Mouse (Mus musculus): ENCODE results near the gene Rph3al. TPM values are rescaled to one million over a fixed set of nuclear protein-coding genes. Genes with fewer than 3 reads are reported as not detected.
A peak's percentile ranks its signal among the peaks of the same experiment; 100 is the strongest.

The Rph3al gene
- 2.3 to 4.9 TPM (median 4.6 TPM) in 3 replicates for total RNA-seq (2017)

DNA sequence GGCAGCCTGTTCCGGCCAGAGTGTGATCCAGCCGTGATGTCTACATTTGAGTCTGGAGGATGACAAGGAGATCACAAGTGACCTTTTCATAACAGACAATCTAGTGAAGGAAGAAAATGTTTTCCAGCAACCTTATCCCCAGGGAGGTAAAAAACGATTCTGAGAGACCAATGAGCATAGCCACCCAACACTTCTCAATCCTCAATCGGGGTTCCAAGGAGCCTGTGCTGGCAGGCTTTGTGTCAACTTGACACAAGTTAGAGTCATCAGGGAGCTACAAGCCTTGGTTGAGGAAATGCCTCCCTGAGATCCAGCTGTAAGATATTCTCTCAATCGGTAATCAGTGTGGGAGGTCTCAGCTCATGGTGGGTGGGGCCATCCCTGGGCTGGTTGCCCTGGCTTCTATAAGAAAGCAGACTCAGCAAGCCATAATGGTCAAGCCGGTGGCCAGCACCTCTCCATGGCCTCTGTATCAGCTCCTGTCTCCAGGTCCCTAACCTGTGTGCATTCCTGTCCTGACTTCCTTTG lies at the start of gene Rph3al:
TSS of gene Rph3al (minus strand) at position 51 of the 528 bp plus-strand sequence.
- ATAC-seq (replicated peaks; ENCODE audit: insufficient number of reproducible peaks, low FRiP score, low TSS enrichment, poor library complexity, severe bottlenecking): no peak

DNA sequence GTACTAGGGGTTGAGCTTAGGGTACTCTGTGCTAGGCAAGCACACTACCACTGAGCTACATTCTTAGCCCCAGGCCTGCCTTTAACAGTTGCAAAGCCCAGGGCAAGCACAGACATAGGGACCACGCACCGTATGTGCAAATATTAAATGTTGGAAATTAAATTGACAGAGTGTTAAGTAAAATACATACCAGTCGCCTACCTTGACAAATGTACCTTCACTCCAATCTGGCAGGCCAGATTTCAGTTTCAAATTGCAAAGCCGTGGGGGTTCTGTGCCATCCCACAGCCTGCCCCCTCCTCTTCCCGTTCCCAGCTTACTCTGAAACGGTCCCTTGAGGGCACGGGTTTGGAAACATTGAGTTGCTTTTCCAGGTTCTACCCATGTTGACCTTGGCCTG lies 47.7 kb upstream of the Rph3al start:
- no peak for ATAC-seq (replicated peaks; ENCODE audit: insufficient number of reproducible peaks, low FRiP score, low TSS enrichment, poor library complexity, severe bottlenecking)

DNA sequence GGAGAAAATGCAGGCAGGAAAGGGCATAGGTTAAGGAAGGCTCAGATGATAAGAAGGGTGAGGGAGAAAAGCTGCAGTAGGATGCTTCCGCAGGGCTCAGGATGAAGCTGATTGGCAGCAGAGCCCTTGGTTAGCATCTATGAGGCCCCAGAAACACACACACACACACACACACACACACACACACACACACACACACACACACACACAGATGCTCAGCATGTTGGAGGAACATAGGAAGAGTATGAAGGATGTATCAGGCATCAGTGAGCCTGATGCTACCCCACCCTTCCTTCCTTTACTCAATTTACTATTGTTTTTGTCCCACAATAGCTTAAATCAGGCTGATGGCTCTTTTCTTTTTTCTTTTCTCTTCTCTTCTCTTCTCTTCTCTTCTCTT lies 46.4 kb upstream of the Rph3al start:
- ATAC-seq (replicated peaks; ENCODE audit: insufficient number of reproducible peaks, low FRiP score, low TSS enrichment, poor library complexity, severe bottlenecking): no peak

DNA sequence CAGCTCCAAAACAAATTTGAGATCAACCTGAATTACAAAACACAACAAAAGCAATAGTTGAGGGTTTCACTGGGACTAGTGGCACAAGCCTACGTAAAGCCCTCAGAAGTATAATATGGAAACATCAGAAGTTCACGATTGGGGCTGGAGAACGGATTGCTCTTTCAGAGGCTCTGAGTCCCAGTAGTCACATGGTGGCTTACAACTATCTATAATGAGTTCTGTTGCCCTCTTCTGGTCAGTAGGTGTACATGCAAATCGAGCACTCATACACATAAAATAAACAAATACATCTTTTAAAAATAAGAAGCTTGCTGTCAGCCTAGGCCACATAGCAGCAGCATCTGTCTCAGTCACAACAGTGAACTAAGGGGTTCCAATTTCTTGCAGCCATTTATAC lies 45.0 kb upstream of the Rph3al start:
- 0 out of 2 replicates have a peak, but pooled peaks have one; percentile 40 for ATAC-seq (replicated peaks; ENCODE audit: insufficient number of reproducible peaks, low FRiP score, low TSS enrichment, poor library complexity, severe bottlenecking)

DNA sequence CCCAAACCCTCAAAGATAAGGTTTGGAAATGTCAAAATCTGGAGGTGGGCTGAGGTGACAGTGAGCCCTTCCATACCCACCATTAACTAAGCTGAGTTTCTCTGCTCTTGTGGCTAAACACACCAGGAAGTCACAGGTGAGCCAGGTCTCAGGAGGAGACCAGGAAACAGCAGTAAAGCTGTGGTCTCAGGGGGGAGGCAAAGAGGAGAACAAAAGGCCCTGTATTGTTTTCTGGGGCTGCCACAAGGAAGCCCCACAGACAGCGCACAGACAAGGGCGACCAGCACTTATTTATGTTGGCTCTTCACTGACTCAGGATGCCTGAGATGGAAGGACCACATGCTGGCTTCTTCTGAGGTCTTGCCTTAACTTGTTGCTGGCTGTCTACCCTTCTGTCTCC lies 42.2 kb upstream of the Rph3al start:
- no peak for ATAC-seq (replicated peaks; ENCODE audit: insufficient number of reproducible peaks, low FRiP score, low TSS enrichment, poor library complexity, severe bottlenecking)

DNA sequence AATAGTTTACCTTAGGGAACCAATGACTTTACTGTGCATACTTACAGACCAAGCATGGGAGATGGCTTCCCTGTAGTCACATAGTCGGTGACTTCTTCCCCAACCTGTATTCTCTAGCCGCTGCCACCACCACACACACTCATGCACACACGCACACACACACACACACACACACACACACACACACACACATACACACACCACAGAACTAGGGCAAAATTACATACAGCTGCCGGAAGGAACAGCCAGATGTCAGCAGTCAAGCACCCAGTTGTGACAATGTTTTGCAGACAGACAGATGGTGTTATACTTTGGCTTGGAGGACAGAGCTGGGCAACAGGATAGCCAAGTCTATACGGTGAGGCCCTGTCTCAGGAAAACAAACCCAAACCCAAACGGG lies 39.8 kb upstream of the Rph3al start:
- ATAC-seq (replicated peaks; ENCODE audit: insufficient number of reproducible peaks, low FRiP score, low TSS enrichment, poor library complexity, severe bottlenecking): no peak; the same call in 1 of the 2 replicates

DNA sequence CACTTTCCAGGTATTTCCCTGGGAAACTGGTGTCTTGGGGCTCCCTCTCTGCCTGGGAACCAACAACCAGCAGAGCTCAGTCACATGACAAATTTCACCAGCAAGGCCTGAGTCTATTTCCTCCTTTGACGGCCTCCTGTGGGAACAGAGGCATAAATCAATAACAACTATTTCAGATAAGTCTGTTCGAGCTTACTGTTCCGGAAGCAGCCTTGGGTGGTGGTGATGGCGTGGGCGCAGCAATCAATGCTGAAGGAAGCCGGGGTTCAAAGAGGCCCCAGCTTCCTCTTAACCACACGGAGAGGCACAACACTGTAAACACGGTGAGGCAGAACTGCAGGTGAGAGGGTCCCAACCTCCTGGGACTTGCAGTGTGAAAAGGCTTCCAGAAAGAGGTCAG lies 38.5 kb upstream of the Rph3al start:
- ATAC-seq (replicated peaks; ENCODE audit: insufficient number of reproducible peaks, low FRiP score, low TSS enrichment, poor library complexity, severe bottlenecking): peak; percentile 70; the same call in 1 of the 2 replicates

DNA sequence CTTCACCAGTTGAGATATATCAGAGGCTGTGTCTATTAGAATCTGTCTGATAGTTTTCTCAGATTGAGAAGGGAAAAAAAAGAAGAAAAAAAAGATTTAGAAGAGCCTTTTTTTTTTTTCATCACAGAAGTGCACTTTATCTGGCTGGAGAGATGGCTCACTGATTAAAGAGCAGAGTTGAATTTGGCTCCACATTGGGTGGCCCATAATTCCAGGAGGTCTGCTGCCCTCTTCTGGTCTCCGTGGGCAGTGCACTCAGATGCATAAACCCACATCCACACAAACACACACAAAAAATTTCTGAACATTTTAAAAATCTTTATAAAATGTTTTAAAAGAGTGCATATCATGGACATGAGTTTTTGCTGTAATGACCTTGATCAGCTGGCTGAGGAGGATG lies 35.8 kb upstream of the Rph3al start:
- ATAC-seq (replicated peaks; ENCODE audit: insufficient number of reproducible peaks, low FRiP score, low TSS enrichment, poor library complexity, severe bottlenecking): no peak

DNA sequence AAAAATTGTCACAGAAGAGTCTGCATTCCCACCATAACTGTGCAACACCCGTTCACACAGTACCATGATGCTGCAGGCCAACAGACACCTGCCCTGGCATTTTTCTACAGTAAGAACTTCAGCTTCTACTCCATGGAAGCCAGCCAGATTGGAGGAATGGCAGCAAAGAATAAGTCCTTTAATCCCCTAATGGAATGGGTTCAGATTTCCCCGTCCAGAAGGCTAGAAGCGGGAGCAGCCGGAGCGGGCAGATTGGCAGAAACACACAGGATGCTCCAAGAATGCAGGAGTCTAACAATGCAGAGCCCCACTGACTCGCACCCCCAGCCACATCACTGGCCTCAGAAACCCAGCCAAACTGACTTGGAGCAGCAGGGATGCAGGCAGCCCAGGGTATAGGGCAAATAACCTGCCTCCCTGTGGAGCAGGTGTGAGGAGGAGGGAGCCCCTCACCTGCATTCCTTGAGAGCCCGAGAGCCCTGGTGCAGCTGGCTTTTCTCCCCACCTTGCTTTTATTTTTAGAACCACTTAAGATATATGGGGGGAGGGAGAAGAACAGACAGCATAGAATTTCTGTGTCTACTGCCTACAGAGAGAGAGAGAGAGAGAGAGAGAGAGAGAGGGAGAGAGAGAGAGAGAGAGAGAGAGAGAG lies 34.8 kb upstream of the Rph3al start:
- no peak for ATAC-seq (replicated peaks; ENCODE audit: insufficient number of reproducible peaks, low FRiP score, low TSS enrichment, poor library complexity, severe bottlenecking)

DNA sequence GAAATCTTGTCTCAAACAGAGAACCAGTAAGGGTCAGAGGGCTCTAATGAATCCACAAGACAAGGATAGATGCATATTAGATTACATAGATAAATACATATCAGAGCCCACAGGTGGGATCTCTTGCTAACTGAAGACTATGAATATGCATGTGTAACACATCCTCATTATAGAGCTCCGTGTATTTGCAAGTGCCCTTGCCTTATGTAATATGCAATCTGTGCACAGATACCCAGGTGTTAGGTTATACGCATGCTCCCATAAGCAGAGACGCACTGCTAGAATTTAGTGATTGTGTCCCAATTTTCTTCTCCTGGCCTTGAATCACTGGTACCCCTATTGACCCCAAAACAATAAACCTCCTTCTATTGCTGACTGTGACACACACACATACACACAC lies 34.0 kb upstream of the Rph3al start:
- no peak for ATAC-seq (replicated peaks; ENCODE audit: insufficient number of reproducible peaks, low FRiP score, low TSS enrichment, poor library complexity, severe bottlenecking)

DNA sequence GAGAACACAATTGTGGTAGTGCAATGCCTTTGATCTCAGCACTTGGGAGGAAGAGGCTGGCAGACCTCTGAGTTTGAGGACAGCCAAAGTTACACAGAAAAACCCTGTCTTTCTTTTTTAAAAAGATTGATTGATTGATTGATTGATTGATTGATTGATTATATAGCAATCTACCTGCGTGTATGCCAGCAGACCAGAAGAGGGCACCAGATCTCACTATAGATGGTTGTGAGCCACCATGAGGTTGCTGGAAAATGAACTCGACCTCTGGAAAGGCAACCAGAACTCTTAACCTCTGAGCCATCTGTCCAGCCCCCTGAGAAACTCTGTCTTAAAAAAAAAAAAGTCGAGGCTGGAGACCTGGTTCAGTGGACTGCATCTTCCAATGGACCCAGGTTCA lies 32.4 kb upstream of the Rph3al start:
- no peak for ATAC-seq (replicated peaks; ENCODE audit: insufficient number of reproducible peaks, low FRiP score, low TSS enrichment, poor library complexity, severe bottlenecking)

DNA sequence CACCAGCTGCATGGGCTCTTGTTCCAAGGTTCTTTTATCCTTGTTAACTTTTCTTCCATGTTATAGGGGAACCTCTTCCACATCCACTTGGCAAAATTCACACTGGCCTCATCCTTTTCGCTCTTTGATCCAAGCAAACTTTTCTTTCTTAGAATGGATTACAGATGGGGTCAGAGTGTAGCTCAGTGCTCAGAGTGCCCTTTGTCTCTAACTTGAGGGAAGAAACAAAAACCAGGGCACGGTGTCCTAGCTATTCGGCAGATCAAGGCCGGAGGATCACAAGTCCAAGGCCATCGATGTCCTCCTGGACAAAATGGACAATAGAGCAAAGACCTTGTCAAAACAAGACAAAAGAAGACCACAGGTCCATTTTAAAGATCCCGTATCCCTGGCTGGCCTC lies 30.5 kb upstream of the Rph3al start:
- ATAC-seq (replicated peaks; ENCODE audit: insufficient number of reproducible peaks, low FRiP score, low TSS enrichment, poor library complexity, severe bottlenecking): no peak

DNA sequence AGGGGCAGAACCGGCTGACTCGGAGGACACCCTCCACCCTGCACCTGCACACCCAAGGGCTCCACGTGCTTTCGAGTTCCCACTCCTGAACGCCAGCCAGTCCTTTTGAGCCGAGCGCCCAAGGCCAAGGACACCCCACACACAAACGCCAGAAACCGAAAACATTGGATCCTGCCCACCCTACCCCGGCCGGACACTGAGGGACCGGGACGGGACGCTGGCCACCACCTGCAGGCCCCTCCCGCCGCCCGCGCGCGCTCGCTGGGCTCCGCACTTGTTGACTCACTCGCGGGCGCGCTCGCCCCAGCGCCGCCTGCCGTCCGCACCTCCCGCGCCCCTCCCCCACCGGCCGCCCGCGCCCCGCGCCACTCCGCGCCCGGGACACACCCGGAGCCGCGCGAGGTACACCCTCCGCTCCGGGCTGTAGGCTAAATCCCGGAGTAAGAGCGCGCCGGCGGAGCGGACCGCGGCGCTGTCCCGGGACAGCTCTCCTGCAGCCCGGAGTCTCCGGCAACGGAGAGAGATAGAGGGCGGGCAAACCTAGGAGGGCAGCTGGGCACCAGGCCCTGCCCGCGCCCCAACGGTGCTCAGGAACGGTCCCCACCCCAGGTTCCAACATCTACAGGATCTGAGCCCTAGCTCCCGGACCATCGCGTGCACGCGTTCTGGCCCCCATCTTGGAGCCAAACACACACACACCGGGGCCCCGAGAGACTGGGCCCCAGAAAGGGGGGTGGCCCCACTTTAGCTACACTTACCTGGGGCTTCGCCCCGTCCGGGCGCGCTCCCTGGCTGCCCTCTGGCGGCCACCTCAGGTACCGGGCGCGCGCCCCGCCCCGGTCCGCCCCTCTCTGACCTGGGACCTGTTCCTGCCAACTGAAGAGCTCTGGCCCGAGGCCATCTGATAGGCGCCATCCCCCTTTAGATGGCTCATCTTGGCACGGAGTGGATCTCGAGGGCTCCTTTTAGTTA lies 28.5 kb upstream of the Rph3al start:
- peak; percentile 42 for ATAC-seq (replicated peaks; ENCODE audit: insufficient number of reproducible peaks, low FRiP score, low TSS enrichment, poor library complexity, severe bottlenecking)

DNA sequence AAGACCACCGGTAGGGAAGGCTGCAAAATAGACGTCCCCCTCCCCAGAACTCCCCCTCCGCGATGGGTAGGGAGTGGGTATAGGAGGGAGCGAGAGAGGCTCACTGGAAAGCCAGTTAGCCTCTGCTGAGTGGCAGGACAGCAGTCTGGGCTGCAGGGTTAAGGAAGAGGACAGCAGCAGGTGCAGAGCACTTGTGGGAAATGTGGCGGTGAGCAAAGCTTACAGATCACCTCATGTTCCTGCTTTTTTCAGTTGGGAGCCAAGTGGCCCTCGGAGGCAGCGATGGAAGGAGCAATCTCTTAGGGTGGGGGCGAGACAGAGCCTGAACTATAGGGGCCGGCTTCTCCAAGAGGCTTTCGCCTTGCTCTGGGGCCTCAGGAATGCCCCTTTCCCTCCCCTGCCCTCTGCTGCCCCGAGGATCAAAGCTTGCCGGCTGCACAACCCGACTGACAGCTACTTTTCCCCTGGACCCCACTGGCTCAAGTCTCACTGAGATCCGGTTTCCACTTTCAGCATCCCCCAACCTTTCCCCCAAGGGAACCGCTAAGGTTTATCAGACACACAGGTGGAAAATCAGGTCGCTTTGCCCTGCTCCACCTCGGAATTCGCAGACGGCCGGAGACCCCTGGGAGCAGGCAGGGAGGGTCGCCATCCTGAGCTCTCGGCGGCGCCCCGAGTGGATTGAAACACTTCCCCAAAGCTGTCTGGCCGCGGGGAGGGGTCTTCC lies 27.6 kb upstream of the Rph3al start:
- ATAC-seq (replicated peaks; ENCODE audit: insufficient number of reproducible peaks, low FRiP score, low TSS enrichment, poor library complexity, severe bottlenecking): no peak

DNA sequence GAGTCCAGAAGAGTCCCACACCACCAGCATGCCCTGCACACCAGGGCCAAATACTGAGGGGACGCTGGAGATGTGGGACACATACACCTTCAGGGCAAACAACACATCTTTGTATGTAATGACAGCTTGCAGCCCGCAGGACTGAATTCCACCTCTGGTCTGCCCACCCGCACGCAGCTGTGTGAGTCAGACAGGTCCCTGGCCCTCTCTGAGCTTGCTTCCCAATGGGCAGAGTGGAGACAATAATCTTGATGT lies 26.2 kb upstream of the Rph3al start:
- no peak for ATAC-seq (replicated peaks; ENCODE audit: insufficient number of reproducible peaks, low FRiP score, low TSS enrichment, poor library complexity, severe bottlenecking)

DNA sequence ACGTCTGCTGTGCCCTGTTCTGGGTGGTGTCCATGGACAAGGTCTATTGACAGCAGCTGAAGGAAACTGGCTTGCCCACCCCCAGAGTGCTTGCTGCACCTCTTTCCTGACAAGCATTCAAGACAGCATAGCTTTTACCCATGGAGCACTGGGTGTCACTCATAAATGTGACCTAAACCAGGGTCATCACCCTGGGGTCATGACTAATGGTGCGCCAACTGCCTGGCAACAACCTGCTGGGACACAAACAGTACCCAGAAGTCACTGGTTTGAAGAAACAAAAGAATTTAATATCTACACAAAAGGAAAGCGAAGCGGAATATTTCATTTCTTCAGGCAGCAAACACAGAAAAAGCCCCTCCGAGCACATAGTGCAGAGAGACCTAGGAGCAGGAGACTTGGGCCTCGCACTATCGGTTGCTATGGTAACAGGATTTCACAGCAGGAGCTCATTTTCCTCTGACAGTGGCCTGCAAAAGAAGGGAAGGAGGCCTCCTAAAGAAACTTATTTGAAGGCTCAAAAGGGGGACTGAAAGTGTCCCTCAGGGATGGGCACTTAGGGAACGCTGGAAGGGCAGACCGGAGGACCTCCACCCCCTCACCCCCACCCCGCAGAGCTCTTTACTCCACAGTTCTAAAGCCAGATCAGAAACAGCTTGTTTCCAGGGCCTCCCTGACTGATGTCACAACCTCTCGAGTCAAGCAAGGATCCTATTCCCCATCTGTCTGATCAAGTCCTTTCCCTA lies 25.7 kb upstream of the Rph3al start:
- no peak for ATAC-seq (replicated peaks; ENCODE audit: insufficient number of reproducible peaks, low FRiP score, low TSS enrichment, poor library complexity, severe bottlenecking)

DNA sequence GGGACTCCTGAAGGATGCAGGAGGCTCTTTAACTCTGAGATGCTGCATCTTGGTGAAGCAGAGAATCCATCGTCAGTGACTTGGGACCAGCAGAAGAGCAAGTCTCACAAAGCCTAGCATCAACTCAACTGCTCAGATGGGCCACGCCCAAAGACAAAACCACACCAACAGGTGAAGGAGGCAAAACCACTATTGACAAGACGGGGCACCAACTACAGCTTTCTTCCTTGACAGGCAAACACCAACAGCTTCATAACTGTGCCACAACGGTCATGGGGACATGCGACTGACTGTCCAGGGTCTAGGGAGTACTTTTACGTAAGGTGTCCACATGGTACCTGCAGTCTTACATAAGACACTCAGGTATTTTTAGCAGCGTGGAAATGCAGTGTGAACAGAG lies 23.6 kb upstream of the Rph3al start:
- no peak for ATAC-seq (replicated peaks; ENCODE audit: insufficient number of reproducible peaks, low FRiP score, low TSS enrichment, poor library complexity, severe bottlenecking)

DNA sequence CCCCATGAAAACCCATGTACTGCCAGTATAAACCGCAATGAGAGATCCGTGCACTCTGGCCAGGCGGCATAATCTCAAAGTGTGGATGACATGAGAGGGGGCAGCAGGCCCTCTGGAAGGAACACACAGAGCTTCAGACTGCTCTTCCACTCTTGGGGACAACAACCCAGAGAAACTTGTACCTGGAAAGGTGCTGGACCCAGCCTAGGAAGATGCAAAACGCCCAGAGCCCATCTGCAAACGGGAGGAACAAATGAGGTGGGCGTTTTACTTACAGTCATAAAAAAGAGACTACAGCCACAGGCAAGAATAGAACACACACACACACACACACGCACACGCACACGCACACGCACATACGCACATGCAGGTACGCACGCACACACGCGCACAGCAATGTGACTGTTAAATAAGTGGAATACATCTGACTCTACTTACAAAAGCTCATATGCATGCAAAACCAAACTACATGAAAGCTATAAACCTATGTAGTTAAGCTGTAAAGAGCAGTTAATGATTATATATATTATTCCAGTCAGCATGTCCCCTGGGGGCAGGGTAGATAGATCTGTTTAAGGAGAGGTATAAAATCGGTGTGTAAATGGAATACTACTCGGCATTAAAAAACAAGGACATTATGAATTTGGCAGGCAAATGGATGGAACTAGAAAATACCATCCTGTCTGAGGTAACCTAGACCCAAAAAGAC lies 19.0 kb upstream of the Rph3al start:
- ATAC-seq (replicated peaks; ENCODE audit: insufficient number of reproducible peaks, low FRiP score, low TSS enrichment, poor library complexity, severe bottlenecking): no peak

Data from monocyte, adult 5-6 weeks (primary cell).